Mouse (Mus musculus): Measurements from ENCODE around the gene Maneal.

DNA sequence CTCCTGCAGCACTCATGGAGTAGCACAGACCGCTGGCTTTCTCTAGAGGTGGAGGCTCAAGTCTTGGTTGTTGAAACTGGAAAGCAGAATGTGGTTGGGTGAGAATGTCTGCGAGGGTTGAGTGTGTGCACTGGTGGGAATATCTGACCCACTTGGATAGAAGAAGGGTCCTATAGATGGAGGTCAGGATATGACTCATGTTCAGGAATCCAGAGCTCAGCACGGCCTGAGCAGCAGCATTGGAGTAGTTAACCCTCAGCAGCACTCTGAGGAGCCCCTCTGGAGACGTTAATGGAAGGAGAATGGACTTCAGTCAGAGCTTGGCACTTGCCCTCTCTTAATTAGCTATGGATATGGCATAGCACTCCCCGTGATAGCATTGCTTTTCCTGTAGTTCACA, 32.3 kb downstream of the Maneal start:
- TF ChIP-seq CTCF (IDR thresholded peaks at IDR 0.05) (no peak), EP300 (IDR thresholded peaks at IDR 0.05) (no peak)

Data from lung, postnatal 0 days (tissue).